Mouse (Mus musculus): ENCODE results near the gene Ilk.

GRCm38 (mm10) chr7:105726980-105727325 lies 9.4 kb upstream of the Ilk start:
- TF ChIP-seq CTCF (IDR thresholded peaks at IDR 0.05; ENCODE audit: low read depth) (no peak), EP300 (IDR thresholded peaks at IDR 0.05; ENCODE audit: low read depth) (no peak)

Measured in liver, postnatal 0 days (tissue).